Mouse (Mus musculus) lung, postnatal 4 days (tissue): Measurements from ENCODE around the gene Krt77.

Source experiments
- DNase-seq, 2 experiments: peaks; one replicate each; pipeline ENCODE4 v3.0.0; 2021

Gene Krt77

DNA sequence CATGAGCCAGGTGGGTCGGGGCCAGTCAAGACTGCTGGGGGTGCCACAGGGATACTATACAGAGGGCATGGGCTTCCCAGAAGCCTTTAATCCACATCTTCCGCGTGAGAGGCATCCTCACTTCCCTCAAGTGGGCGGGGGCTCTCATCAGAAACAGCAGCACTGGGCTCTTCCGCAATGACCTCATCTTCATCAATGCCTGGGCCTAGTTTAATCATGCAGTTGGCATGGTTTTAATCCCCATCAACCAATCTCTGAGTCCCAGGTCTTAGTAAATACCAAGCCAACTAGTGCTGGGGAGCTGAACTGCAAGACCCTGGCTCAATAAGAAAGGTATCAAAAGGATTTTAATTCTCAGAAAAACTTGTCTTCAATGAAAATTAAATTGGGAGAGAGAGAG is 40.1 kb downstream of the Krt77 start:
- no peak for DNase-seq

GRCm38 (mm10) chr15:101821786-101822185 is 47.7 kb downstream of the Krt77 start:
- no peak for DNase-seq

DNA sequence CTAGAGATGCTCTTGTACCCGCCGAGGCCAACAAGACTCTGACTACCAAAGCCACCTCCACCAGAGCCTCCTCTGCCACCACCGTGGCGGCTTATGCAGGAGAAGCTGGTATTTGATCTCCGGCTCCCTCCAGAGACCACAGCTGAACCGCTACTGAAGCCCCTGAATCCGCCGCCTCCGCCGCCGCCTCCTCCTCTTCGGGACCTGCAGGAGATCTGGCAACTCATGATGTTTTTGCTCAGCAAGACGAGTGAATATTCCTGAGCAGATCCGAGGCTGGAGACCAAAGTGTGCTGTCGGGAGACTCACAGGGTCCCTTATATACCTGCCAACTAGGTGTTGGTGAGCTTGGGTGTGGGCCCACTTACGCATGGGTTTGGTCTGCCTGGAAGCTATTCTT is 51.6 kb downstream of the Krt77 start, which contains the start of gene Krt2:
TSS of gene Krt2 (minus strand) at position 295 of the 400 bp plus-strand sequence.
- DNase-seq: no peak
